8 mouse cellular contexts compared by ENCODE assay signal in the genomic region with DNA sequence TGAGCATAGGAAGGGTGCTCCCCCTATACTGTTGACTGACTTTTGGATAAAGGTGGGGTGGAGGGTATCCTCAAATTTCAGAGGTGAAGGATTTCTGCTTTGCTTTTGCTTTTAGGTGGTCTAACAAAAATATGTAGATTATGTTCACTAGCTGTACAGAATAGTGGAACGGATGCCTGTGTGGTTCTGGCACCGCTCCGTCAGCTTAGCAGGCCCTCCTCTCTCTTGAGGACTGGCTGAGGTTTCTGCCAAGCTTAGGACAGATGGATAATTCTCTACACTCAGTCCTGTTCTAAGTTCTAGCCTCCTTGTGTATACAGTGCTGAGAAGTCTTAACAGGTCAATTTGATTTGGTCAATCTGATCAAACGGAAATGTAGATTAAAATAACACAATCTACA. TPM values are rescaled to one million over a fixed set of nuclear protein-coding genes. Genes with fewer than 3 reads are reported as not detected.
DNase-seq lines count a peak whose midpoint lies in the region; ATAC-seq and TF ChIP-seq lines count a peak whose summit lies in the region.

No protein-coding gene starts in this region.

- peak; percentile 17; the same call in 1 of the 2 replicates for ATAC-seq in forebrain, embryonic 16.5 days
- ATAC-seq in liver, embryonic 13.5 days (ENCODE audit: low read depth), result peak; percentile 5; the same call in 1 of the 2 replicates

- peak overlapping the region; percentile 78 for H3K4me2 ChIP-seq in forebrain, embryonic 16.5 days (ENCODE audit: low read length)
- peak overlapping the region; percentile 88 for H3K4me2 ChIP-seq in liver, embryonic 13.5 days

- no peak for TF ChIP-seq POLR2A in ES-Bruce4 (IDR thresholded peaks at IDR 0.05; ENCODE audit: insufficient read depth, low read length)

- H3K4me1 ChIP-seq in ES-Bruce4 (ENCODE audit: control insufficient read depth, insufficient read depth, low read length), result no peaks in the 10 kb centered on the region
- peaks cover 13% of the 10 kb centered on the region for H3K4me1 ChIP-seq in forebrain, embryonic 16.5 days (replicated peaks; ENCODE audit: control insufficient read depth, insufficient read depth, low read length)
- H3K4me1 ChIP-seq in liver, embryonic 13.5 days (replicated peaks), result peaks cover 23% of the 10 kb centered on the region

- no peaks in the 10 kb centered on the region for H3K9me3 ChIP-seq in ES-Bruce4 (replicated peaks; ENCODE audit: control insufficient read depth, insufficient read depth, low read length, poor library complexity, severe bottlenecking)
- H3K9me3 ChIP-seq in forebrain, embryonic 16.5 days (ENCODE audit: control insufficient read depth, low read length), result no peaks in the 10 kb centered on the region
- H3K9me3 ChIP-seq in liver, embryonic 13.5 days (replicated peaks), result no peaks in the 10 kb centered on the region

- 59% methylated on average over 4 of the region's 4 CpGs for WGBS in forebrain, embryonic 16.5 days
- 69% methylated on average over 4 of the region's 4 CpGs for WGBS in liver, embryonic 13.5 days (ENCODE audit: insufficient replicate concordance)

- peaks cover 13% of the 10 kb centered on the region for H3K36me3 ChIP-seq in ES-Bruce4 (ENCODE audit: control insufficient read depth, insufficient read depth, low read length, poor library complexity, severe bottlenecking)
- peaks cover 22% of the 10 kb centered on the region for H3K36me3 ChIP-seq in forebrain, embryonic 16.5 days (ENCODE audit: control insufficient read depth, insufficient read depth)
- H3K36me3 ChIP-seq in liver, embryonic 13.5 days, result peaks cover 31% of the 10 kb centered on the region

- no peak for TF ChIP-seq CTCF in gastrocnemius, adult 2 months (IDR thresholded peaks at IDR 0.05)
- TF ChIP-seq CTCF in ES-Bruce4 (IDR thresholded peaks at IDR 0.05; ENCODE audit: low read depth, low read length), result no peak

- peak overlapping the region; percentile 58 for H3K9ac ChIP-seq in ES-Bruce4 (ENCODE audit: low read depth, poor library complexity, severe bottlenecking)
- peak overlapping the region; percentile 58; the same call in 1 of the 2 replicates for H3K9ac ChIP-seq in forebrain, embryonic 16.5 days (replicated peaks; ENCODE audit: low read depth, low read length)
- peak overlapping the region; percentile 79 for H3K9ac ChIP-seq in liver, embryonic 13.5 days

- intact Hi-C loops in gastrocnemius, adult 2 months (cut with DNase I), result no loop called here

- H3K27me3 ChIP-seq in ES-Bruce4 (ENCODE audit: control insufficient read depth, insufficient read depth, low read length, poor library complexity, severe bottlenecking), result no peaks in the 10 kb centered on the region
- no peaks in the 10 kb centered on the region for H3K27me3 ChIP-seq in forebrain, embryonic 16.5 days (replicated peaks; ENCODE audit: control insufficient read depth, insufficient read depth, low read length)
- peaks cover 14% of the 10 kb centered on the region; the same call in 1 of the 2 replicates for H3K27me3 ChIP-seq in liver, embryonic 13.5 days

- TF ChIP-seq EP300 in ES-Bruce4 (IDR thresholded peaks at IDR 0.05; ENCODE audit: insufficient read depth, low read depth, low read length), result no peak

- peak overlapping the region; percentile 89 for H3K27ac ChIP-seq in gastrocnemius, adult 2 months
- no peak overlapping the region for H3K27ac ChIP-seq in ES-Bruce4 (ENCODE audit: insufficient read depth, low read length)
- H3K27ac ChIP-seq in forebrain, embryonic 16.5 days (ENCODE audit: low read length), result no peak overlapping the region
- peak overlapping the region; percentile 68 for H3K27ac ChIP-seq in liver, embryonic 13.5 days

- peak overlapping the region; percentile 88 for H3K4me3 ChIP-seq in gastrocnemius, adult 2 months
- peak overlapping the region; percentile 96 for H3K4me3 ChIP-seq in ES-Bruce4 (ENCODE audit: low read depth, low read length)
- peak overlapping the region; percentile 52 for H3K4me3 ChIP-seq in forebrain, embryonic 16.5 days (replicated peaks; ENCODE audit: low read length)
- H3K4me3 ChIP-seq in liver, embryonic 13.5 days (replicated peaks), result peak overlapping the region; percentile 76

- no peak for DNase-seq in gastrocnemius, adult 2 months
- no peak for DNase-seq in gastrocnemius, postnatal 4 days (ENCODE audit: low spot score in 2 of 2)
- no peak for DNase-seq in liver, embryonic 13.5 days
- DNase-seq in right cerebral cortex, postnatal 4 days, result no peak
- DNase-seq in layer of hippocampus, postnatal 25 days (ENCODE audit: extremely low spot score in 1 of 2, low spot score in 1 of 2), result no peak
- no peak for DNase-seq in thymus, postnatal 4 days

RNA-seq across cellular contexts. Expression of a gene that starts 5.1 kb away (rescaled TPM):
- total RNA-seq in gastrocnemius, adult 2 months (2021), result 1 to 10 TPM; 2.0 to 2.9 TPM
- 1 to 10 TPM; 9.5 to 10.0 TPM for total RNA-seq in gastrocnemius, postnatal 4 days (2021)
- polyA plus RNA-seq in ES-Bruce4 (2011; ENCODE audit: insufficient read depth, insufficient read length, low read depth, missing spikeins), result 26.1 and 26.3 TPM in 2 replicates
- polyA plus RNA-seq in forebrain, embryonic 16.5 days (2015; fragmentation: Nextera tagmentation; extraction: Ambion mirVana), result 15.8 and 29.0 TPM in 2 replicates
- 5.4 and 5.6 TPM in 2 replicates for polyA plus RNA-seq in liver, embryonic 13.5 days (2015; fragmentation: Nextera tagmentation; extraction: Ambion mirVana)
- 10 to 100 TPM; 14.5 to 16.7 TPM for total RNA-seq in layer of hippocampus, postnatal 25 days (2021)

RNA-seq across cellular contexts. Expression of a gene that starts 9.7 kb away (rescaled TPM):
- total RNA-seq in gastrocnemius, adult 2 months (2021), result 10 to 100 TPM; 76.5 to 83.6 TPM
- 10 to 100 TPM; 97.3 to 99.7 TPM for total RNA-seq in gastrocnemius, postnatal 4 days (2021)
- polyA plus RNA-seq in ES-Bruce4 (2011; ENCODE audit: insufficient read depth, insufficient read length, low read depth, missing spikeins), result 71.0 and 84.4 TPM in 2 replicates
- polyA plus RNA-seq in forebrain, embryonic 16.5 days (2015; fragmentation: Nextera tagmentation; extraction: Ambion mirVana), result 135 and 140 TPM in 2 replicates
- polyA plus RNA-seq in liver, embryonic 13.5 days (2015; fragmentation: Nextera tagmentation; extraction: Ambion mirVana), result 91.6 and 97.5 TPM in 2 replicates
- total RNA-seq in layer of hippocampus, postnatal 25 days (2021), result 100 to 1,000 TPM; 126 to 131 TPM

RNA-seq across cellular contexts. Expression of a gene that starts 18.0 kb away (rescaled TPM):
- total RNA-seq in gastrocnemius, adult 2 months (2021), result under 1 TPM in 1 of 2 experiments, not detected in 1; 0.28 TPM
- total RNA-seq in gastrocnemius, postnatal 4 days (2021), result under 1 TPM in 1 of 2 experiments, not detected in 1; 0.10 TPM
- polyA plus RNA-seq in ES-Bruce4 (2011; ENCODE audit: insufficient read depth, insufficient read length, low read depth, missing spikeins), result not detected in 2 replicates
- polyA plus RNA-seq in forebrain, embryonic 16.5 days (2015; fragmentation: Nextera tagmentation; extraction: Ambion mirVana), result not detected in 2 replicates
- polyA plus RNA-seq in liver, embryonic 13.5 days (2015; fragmentation: Nextera tagmentation; extraction: Ambion mirVana), result 0.03 and 0.07 TPM in 2 replicates
- under 1 TPM; 0.09 to 0.12 TPM for total RNA-seq in layer of hippocampus, postnatal 25 days (2021)

RNA-seq across cellular contexts. Expression of a gene that starts 29.2 kb away (rescaled TPM):
- total RNA-seq in gastrocnemius, adult 2 months (2021), result 10 to 100 TPM; 29.2 to 30.8 TPM
- total RNA-seq in gastrocnemius, postnatal 4 days (2021), result 10 to 100 TPM; 26.7 to 29.8 TPM
- 12.9 and 14.0 TPM in 2 replicates for polyA plus RNA-seq in ES-Bruce4 (2011; ENCODE audit: insufficient read depth, insufficient read length, low read depth, missing spikeins)
- 6.3 and 7.7 TPM in 2 replicates for polyA plus RNA-seq in forebrain, embryonic 16.5 days (2015; fragmentation: Nextera tagmentation; extraction: Ambion mirVana)
- polyA plus RNA-seq in liver, embryonic 13.5 days (2015; fragmentation: Nextera tagmentation; extraction: Ambion mirVana), result 33.9 and 37.6 TPM in 2 replicates
- total RNA-seq in layer of hippocampus, postnatal 25 days (2021), result 10 to 100 TPM; 12.3 to 15.5 TPM

RNA-seq across cellular contexts. Expression of a gene that starts 37.2 kb away (rescaled TPM):
- 1 to 10 TPM; 2.7 to 7.7 TPM for total RNA-seq in gastrocnemius, adult 2 months (2021)
- 100 to 1,000 TPM in 1 of 2 experiments, 10 to 100 TPM in 1; 86.8 to 104 TPM for total RNA-seq in gastrocnemius, postnatal 4 days (2021)
- 2.5 and 3.2 TPM in 2 replicates for polyA plus RNA-seq in ES-Bruce4 (2011; ENCODE audit: insufficient read depth, insufficient read length, low read depth, missing spikeins)
- 13.5 and 20.5 TPM in 2 replicates for polyA plus RNA-seq in forebrain, embryonic 16.5 days (2015; fragmentation: Nextera tagmentation; extraction: Ambion mirVana)
- polyA plus RNA-seq in liver, embryonic 13.5 days (2015; fragmentation: Nextera tagmentation; extraction: Ambion mirVana), result 41.6 and 42.7 TPM in 2 replicates
- total RNA-seq in layer of hippocampus, postnatal 25 days (2021), result 1 to 10 TPM; 2.5 to 3.4 TPM

Comparison
In these comparisons a context has a peak if more than half of its experiments do, and no peak if none do; other contexts are left out.
1. H3K27ac ChIP-seq: peak in gastrocnemius, adult 2 months (single experiment) and liver, embryonic 13.5 days (single experiment); none in ES-Bruce4 (single experiment) and forebrain, embryonic 16.5 days (single experiment).
2. Peak in every context shown above with its lines, with median percentiles within 50 percentile points of each other: H3K4me3 ChIP-seq and H3K9ac ChIP-seq.